Mouse (Mus musculus) small intestine, adult 2 months (tissue): ENCODE data around the gene Pak4.

Experiments
- CTCF ChIP-seq: fragments of 200-500 bp; IDR thresholded peaks from 2 replicates; pipeline ENCODE4 v1.5.1; 2012; ENCODE audit warnings: low read depth, mild to moderate bottlenecking, control low read depth, inconsistent platforms, low read length, moderate library complexity, mixed read lengths; ENCODE audit not compliant: insufficient replicate concordance, insufficient read length; ENCODE audit errors: extremely low read depth
- POLR2A ChIP-seq: fragments of 200-500 bp; IDR thresholded peaks from 2 replicates; pipeline ENCODE4 v1.6.1; 2012; ENCODE audit warnings: low read depth, mild to moderate bottlenecking, control low read depth, inconsistent platforms, low read length, moderate library complexity

DNA sequence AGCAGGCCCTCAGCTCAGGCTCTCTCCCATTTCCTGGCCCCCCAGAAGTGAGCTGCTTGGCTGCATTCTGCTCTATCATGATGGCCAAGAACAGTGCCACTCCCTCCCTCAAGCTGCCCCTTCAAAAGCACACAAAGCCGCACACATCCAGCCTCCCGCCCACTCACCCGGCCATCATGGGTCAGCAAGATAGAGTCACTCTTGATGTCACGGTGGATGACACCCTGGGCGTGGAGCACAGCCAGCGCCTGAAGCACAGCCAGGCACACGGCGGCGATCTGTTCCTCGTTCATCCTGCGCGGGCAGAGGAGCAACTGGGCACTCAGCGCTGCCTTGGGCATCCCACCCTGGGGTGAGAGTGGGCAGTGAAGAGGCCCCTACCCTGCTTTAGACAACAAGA is 35.6 kb downstream of the Pak4 start:
- TF ChIP-seq CTCF (no peak), POLR2A (no peak)
